Mouse (Mus musculus): Measurements from ENCODE around the gene Knop1.

The Knop1 gene

GRCm38 (mm10) chr7:118849543-118850250 lies 6.4 kb downstream of the Knop1 start:
- intact Hi-C loops (cut with DNase I): no loop called here

- intact Hi-C loops (cut with DNase I): no loop called here
These were observed 7.3 kb downstream of the Knop1 start for GRCm38 (mm10) chr7:118848796-118849195.

- intact Hi-C loops (cut with DNase I): no loop called here
These were observed 9.7 kb downstream of the Knop1 start for GRCm38 (mm10) chr7:118846329-118846728.

GRCm38 (mm10) chr7:118845141-118845540 lies 10.9 kb downstream of the Knop1 start:
- intact Hi-C loops (cut with DNase I): no loop called here

- intact Hi-C loops (cut with DNase I): no loop called here
These were observed 13.1 kb downstream of the Knop1 start for GRCm38 (mm10) chr7:118842938-118843337.

- intact Hi-C loops (cut with DNase I): no loop called here
These were observed 14.3 kb downstream of the Knop1 start for GRCm38 (mm10) chr7:118841796-118842195.

- intact Hi-C loops (cut with DNase I): no loop called here
These were observed 14.9 kb downstream of the Knop1 start for GRCm38 (mm10) chr7:118841030-118841745.

- intact Hi-C loops (cut with DNase I): no loop called here
These were observed 18.2 kb downstream of the Knop1 start for GRCm38 (mm10) chr7:118837901-118838300.

GRCm38 (mm10) chr7:118827975-118828416 lies 28.1 kb downstream of the Knop1 start:
- intact Hi-C loops (cut with DNase I): no loop called here

GRCm38 (mm10) chr7:118824451-118824850 lies 31.6 kb downstream of the Knop1 start:
- intact Hi-C loops (cut with DNase I): no loop called here

- intact Hi-C loops (cut with DNase I): no loop called here
These were observed 34.0 kb downstream of the Knop1 start for GRCm38 (mm10) chr7:118821887-118822556.

GRCm38 (mm10) chr7:118821356-118821755 lies 34.7 kb downstream of the Knop1 start:
- intact Hi-C loops (cut with DNase I): no loop called here

- intact Hi-C loops (cut with DNase I): no loop called here
These were observed 36.4 kb downstream of the Knop1 start for GRCm38 (mm10) chr7:118819666-118820065.

- intact Hi-C loops (cut with DNase I): no loop called here
These were observed 38.3 kb downstream of the Knop1 start for GRCm38 (mm10) chr7:118817741-118818140.

- intact Hi-C loops (cut with DNase I): no loop called here
These were observed 39.8 kb downstream of the Knop1 start for GRCm38 (mm10) chr7:118816275-118816674.

- intact Hi-C loops (cut with DNase I): no loop called here
These were observed 42.5 kb downstream of the Knop1 start for GRCm38 (mm10) chr7:118813592-118813991.

- intact Hi-C loops (cut with DNase I): no loop called here
These were observed 44.5 kb downstream of the Knop1 start for GRCm38 (mm10) chr7:118811407-118812106.

- intact Hi-C loops (cut with DNase I): no loop called here
These were observed 48.2 kb downstream of the Knop1 start for GRCm38 (mm10) chr7:118807899-118808298.

GRCm38 (mm10) chr7:118806631-118807411 lies 49.2 kb downstream of the Knop1 start:
- intact Hi-C loops (cut with DNase I): no loop called here

- intact Hi-C loops (cut with DNase I): no loop called here
These were observed 52.6 kb downstream of the Knop1 start for GRCm38 (mm10) chr7:118803425-118803824.

- intact Hi-C loops (cut with DNase I): no loop called here
These were observed 54.3 kb downstream of the Knop1 start for GRCm38 (mm10) chr7:118801791-118802190.
